Mouse (Mus musculus) hindbrain, postnatal 0 days (tissue): ENCODE measurements around the gene Slc39a11. TPM values are rescaled to one million over a fixed set of nuclear protein-coding genes. Genes with fewer than 3 reads are reported as not detected.

ENCODE experiments used
- ATAC-seq: fragments of 200-750 bp; cut with Nextera tagmentation; 2 replicates; pipeline ENCODE4 v1.8.0; 2017; ENCODE audit warnings: mild to moderate bottlenecking, moderate TSS enrichment, moderate library complexity
- DNase-seq: peaks from one replicate; pipeline ENCODE4 v3.0.0-alpha.2; 2015; ENCODE audit warnings: low spot score
- H3K27ac ChIP-seq: fragments of 300-500 bp; sonication (generic); 2 replicates; pipeline ENCODE4 v1.5.1; 2014; ENCODE audit warnings: mild to moderate bottlenecking
- H3K27me3 ChIP-seq: fragments of 300-500 bp; sonication (generic); 2 replicates; pipeline ENCODE4 v1.6.1; 2014; ENCODE audit warnings: low read length, mixed read lengths; ENCODE audit not compliant: insufficient read depth
- H3K36me3 ChIP-seq: fragments of 300-500 bp; sonication (generic); 2 replicates; pipeline ENCODE4 v1.6.1; 2014; ENCODE audit warnings: low read length, mixed read lengths; ENCODE audit not compliant: insufficient read depth
- H3K4me1 ChIP-seq: fragments of 300-500 bp; sonication (generic); 2 replicates; pipeline ENCODE4 v1.6.1; 2014; ENCODE audit warnings: antibody characterized with exemption, low read length, mixed read lengths; ENCODE audit not compliant: insufficient read depth
- H3K4me2 ChIP-seq: fragments of 300-500 bp; sonication (generic); 2 replicates; pipeline ENCODE4 v1.6.1; 2014; ENCODE audit warnings: low read depth, mild to moderate bottlenecking, low read length, moderate library complexity, mixed read lengths
- H3K4me3 ChIP-seq: fragments of 300-500 bp; sonication (generic); 2 replicates; pipeline ENCODE4 v1.5.1; 2014; ENCODE audit warnings: low read length
- H3K9ac ChIP-seq: fragments of 300-500 bp; sonication (generic); replicated peaks from 2 replicates; pipeline ENCODE4 v1.6.1; 2014; ENCODE audit warnings: mild to moderate bottlenecking, low read length, moderate library complexity, mixed read lengths
- H3K9me3 ChIP-seq: fragments of 300-500 bp; sonication (generic); 2 replicates; pipeline ENCODE4 v1.6.1; 2016; ENCODE audit warnings: low read length, mixed read lengths
- CTCF ChIP-seq: IDR thresholded peaks from 2 replicates; pipeline ENCODE4 v1.5.1; 2016; ENCODE audit warnings: antibody characterized with exemption, control low read depth, low read depth
- WGBS: fragments of 180-500 bp; shearing (Covaris S2); extraction: QIAGEN DNeasy Blood & Tissue Kit; methylation state at CpG from one replicate; pipeline ENCODE4 v1.1.7; 2014; 5-methylcytosine and 5-hydroxymethylcytosine counted together
- polyA plus RNA-seq: library from polyadenylated mRNA; unstranded; fragments of >200 nt; fragmentation: Nextera tagmentation; extraction: Ambion mirVana; gene quantifications from 2 replicates; pipeline ENCODE4 v1.2.1, GENCODE M21; 2015
- total RNA-seq: library from RNA; depleted of rRNA; stranded (reverse); fragments of >200 nt; gene quantifications from 2 replicates; pipeline ENCODE4 v1.2.3, GENCODE M21; 2014

The Slc39a11 gene
- total and polyA plus RNA-seq, 2 experiments from 2014 or later, result 35.6 to 63.3 TPM

DNA sequence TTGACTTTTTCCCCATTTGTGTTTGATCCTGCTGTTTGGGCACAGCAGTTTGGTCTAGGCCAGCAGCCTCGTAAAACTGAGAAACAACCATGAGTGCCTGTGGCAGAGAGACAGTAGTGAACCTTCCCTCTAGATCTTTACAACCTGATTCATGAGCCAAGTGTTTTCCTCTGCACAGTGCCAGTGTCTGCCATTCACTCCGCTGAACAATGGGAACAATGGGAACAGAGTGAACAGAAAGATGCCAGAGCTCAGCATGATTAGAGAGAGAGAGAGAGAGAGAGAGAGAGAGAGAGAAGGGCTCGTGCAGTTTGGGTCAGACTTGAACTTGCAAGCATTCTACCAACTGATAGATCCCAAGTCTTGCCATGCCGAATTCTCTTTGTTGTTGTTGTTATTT lies 199.2 kb downstream of the Slc39a11 start:
- ATAC-seq, result no peak
- Histone ChIP-seq H3K27ac (no peak overlapping the region), H3K36me3 (no peaks in the 10 kb centered on the region), H3K27me3 (no peaks in the 10 kb centered on the region), H3K4me3 (no peak overlapping the region), H3K4me2 (no peak overlapping the region), H3K9ac (no peak overlapping the region), H3K4me1 (peaks cover 6% of the 10 kb centered on the region), H3K9me3 (no peaks in the 10 kb centered on the region)
- no peak for TF ChIP-seq CTCF
- no peak for DNase-seq
- WGBS, result 31% methylated on average over 4 of the region's 4 CpGs

DNA sequence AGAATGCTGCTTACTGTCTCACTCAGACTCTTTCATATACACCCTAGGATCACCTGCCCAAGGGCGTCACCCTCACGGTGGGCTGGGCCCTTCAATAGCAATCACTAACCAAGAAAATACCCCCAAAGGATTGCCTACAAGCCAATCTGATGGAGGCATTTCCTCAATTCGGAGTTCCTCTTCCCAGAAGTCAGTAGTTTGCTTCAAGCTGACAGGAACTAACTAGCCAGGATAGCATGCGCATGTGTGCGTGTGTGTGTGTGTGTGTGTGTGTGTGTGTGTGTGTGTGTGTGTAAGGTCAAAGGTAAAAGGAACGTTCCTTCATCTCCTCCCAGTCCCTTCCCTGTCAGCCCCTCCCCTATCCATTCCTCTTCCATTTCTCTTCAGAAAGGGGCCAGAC lies 199.9 kb downstream of the Slc39a11 start:
- Histone ChIP-seq H3K9ac (no peak overlapping the region), H3K4me3 (no peak overlapping the region), H3K27ac (no peak overlapping the region), H3K4me2 (no peak overlapping the region), H3K9me3 (no peaks in the 10 kb centered on the region), H3K4me1 (peaks cover 6% of the 10 kb centered on the region), H3K36me3 (no peaks in the 10 kb centered on the region), H3K27me3 (no peaks in the 10 kb centered on the region)
- ATAC-seq, result no peak
- no peak for TF ChIP-seq CTCF
- no peak for DNase-seq
- 80% methylated on average over 6 of the region's 6 CpGs for WGBS

- Histone ChIP-seq H3K4me3 (no peak overlapping the region), H3K27ac (no peak overlapping the region), H3K27me3 (no peaks in the 10 kb centered on the region), H3K4me1 (no peaks in the 10 kb centered on the region; the same call in 1 of the 2 replicates), H3K36me3 (no peaks in the 10 kb centered on the region), H3K9ac (no peak overlapping the region), H3K4me2 (no peak overlapping the region), H3K9me3 (peaks cover 3% of the 10 kb centered on the region; the same call in 1 of the 2 replicates)
- TF ChIP-seq CTCF, result no peak
- ATAC-seq (no peak), DNase-seq (no peak)
- WGBS, result 96% methylated on average over 11 of the region's 11 CpGs
These were observed 207.8 kb downstream of the Slc39a11 start for GRCm38 (mm10) chr11:113442036-113442435.

DNA sequence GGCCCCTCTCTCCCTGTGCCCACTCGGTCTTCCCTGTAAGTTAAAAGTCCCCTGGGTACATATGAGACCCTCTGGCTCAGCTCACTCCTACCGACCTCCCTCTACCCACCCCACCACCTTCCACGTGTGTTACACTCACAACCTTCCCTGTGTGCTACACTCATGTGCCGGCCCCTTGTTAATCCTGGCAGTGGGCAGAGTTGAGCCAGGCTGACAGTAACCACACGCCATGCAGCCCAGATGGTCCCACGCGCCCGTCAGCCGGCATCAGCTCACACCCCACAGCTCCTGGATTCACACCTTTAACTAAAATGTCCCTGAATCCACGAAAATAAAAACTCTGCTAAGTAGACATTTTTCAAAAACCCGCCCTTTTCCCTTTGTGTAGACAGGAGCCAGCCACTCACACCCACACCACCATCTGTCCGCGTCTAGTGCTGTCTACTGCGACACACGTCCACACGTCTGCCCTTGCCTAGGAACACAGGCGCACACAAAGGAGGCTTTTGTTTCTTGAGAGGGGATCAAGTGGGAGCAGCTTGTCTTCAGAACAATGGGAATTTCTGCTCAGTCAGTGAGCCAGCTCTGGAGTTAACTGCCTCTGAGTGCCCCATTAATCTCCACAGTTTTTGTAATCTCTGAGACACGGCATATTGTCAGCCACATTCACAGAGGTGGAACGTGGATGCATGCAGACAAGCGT lies 210.4 kb downstream of the Slc39a11 start:
- no peak for TF ChIP-seq CTCF
- 20% methylated on average over 20 of the region's 20 CpGs for WGBS
- no peak overlapping the region for H3K4me2 ChIP-seq
- peaks cover 3% of the 10 kb centered on the region; the same call in 1 of the 2 replicates for H3K9me3 ChIP-seq
- H3K27me3 ChIP-seq, result no peaks in the 10 kb centered on the region
- ATAC-seq (peak; percentile 87), DNase-seq (peak; percentile 65)
- no peak overlapping the region; the same call in 1 of the 2 replicates for H3K9ac ChIP-seq
- H3K27ac ChIP-seq, result peak overlapping the region; percentile 72
- no peaks in the 10 kb centered on the region for H3K36me3 ChIP-seq
- no peaks in the 10 kb centered on the region; the same call in 1 of the 2 replicates for H3K4me1 ChIP-seq
- no peak overlapping the region for H3K4me3 ChIP-seq

DNA sequence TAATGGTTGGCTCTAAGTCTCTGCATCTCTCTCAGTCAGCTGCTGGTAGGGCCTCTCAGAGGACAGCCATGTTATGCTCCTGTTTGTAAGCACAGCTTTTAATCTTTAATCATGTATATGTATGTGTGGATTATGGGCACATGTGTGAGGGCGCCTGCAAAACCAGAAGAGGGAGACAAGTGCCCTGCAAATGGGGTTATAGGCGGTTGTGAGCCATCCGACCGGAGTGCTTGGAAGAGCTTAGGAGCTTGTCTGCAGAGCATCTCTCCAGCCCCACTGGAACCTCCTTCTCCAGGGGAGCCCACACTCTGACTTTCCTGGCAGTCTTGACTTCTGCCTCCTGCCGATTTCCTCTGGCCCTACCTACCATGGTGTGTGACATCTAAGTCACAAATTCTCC lies 211.0 kb downstream of the Slc39a11 start:
- H3K36me3 ChIP-seq, result no peaks in the 10 kb centered on the region
- H3K4me1 ChIP-seq, result no peaks in the 10 kb centered on the region; the same call in 1 of the 2 replicates
- H3K4me2 ChIP-seq, result no peak overlapping the region
- H3K9ac ChIP-seq, result no peak overlapping the region
- ATAC-seq, result peak; percentile 19
- no peak overlapping the region for H3K4me3 ChIP-seq
- WGBS, result 69% methylated on average over 5 of the region's 5 CpGs
- peak; percentile 32; the same call in 1 of the 2 replicates for TF ChIP-seq CTCF
- peak; percentile 30 for DNase-seq
- H3K27ac ChIP-seq, result peak overlapping the region; percentile 72
- H3K27me3 ChIP-seq, result no peaks in the 10 kb centered on the region
- H3K9me3 ChIP-seq, result peaks cover 3% of the 10 kb centered on the region; the same call in 1 of the 2 replicates

DNA sequence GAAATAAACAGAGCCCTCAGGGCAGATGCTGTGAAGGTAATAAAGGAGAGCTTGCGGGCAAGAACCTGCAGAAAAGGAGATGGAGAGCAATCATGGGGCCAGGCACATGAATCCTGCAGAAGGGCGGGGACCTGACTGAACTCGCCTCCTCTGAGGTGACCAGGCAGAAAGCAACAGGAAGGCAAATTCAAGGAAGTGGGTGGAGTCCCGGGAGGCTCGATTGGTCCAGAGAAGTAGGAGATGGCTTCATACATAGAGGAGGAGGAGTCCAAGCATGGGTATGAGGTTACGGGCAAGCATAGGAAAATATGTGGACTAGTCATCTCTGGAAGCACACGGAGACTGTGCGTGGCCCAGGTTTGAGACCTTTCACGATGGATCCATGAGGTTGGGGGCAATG lies 212.5 kb downstream of the Slc39a11 start:
- peaks cover 3% of the 10 kb centered on the region; the same call in 1 of the 2 replicates for H3K9me3 ChIP-seq
- DNase-seq, result no peak
- no peak overlapping the region for H3K9ac ChIP-seq
- H3K36me3 ChIP-seq, result no peaks in the 10 kb centered on the region
- H3K4me3 ChIP-seq, result no peak overlapping the region
- no peak for TF ChIP-seq CTCF
- no peak overlapping the region for H3K27ac ChIP-seq
- no peak overlapping the region for H3K4me2 ChIP-seq
- ATAC-seq, result no peak
- no peaks in the 10 kb centered on the region; the same call in 1 of the 2 replicates for H3K4me1 ChIP-seq
- H3K27me3 ChIP-seq, result no peaks in the 10 kb centered on the region
- 90% methylated on average over 9 of the region's 9 CpGs for WGBS

DNA sequence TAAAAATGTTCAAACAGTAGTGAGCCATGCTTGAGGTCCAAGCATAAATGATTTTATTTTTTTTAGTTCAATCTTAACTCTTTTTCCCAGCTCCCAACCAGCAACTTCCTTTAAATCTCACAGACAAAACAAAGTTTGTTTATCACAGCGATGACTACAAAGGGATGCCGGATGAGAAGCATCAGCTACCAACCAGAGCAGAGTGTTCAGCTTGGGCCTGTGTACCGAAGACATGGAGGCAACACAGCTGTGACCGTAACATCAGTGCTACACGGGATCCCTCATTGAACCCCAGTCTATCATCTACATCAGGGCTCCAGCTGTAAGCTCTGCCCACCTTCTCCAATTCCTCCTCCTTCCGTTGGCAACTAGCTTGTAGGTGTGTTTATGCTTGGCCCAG lies 213.6 kb downstream of the Slc39a11 start:
- no peak for DNase-seq
- Histone ChIP-seq H3K4me1 (no peaks in the 10 kb centered on the region; the same call in 1 of the 2 replicates), H3K27ac (no peak overlapping the region), H3K4me3 (no peak overlapping the region), H3K4me2 (no peak overlapping the region), H3K9me3 (peaks cover 3% of the 10 kb centered on the region; the same call in 1 of the 2 replicates), H3K36me3 (no peaks in the 10 kb centered on the region), H3K27me3 (no peaks in the 10 kb centered on the region), H3K9ac (no peak overlapping the region)
- no peak for ATAC-seq
- no peak for TF ChIP-seq CTCF
- 86% methylated on average over 6 of the region's 6 CpGs for WGBS
